Mouse (Mus musculus): Measurements from ENCODE around the gene Dgat2l6. TPM values are rescaled to one million over a fixed set of nuclear protein-coding genes. Genes with fewer than 3 reads are reported as not detected.

The Dgat2l6 gene
- not detected in 2 replicates for polyA plus RNA-seq (2015; fragmentation: Nextera tagmentation; extraction: Ambion mirVana)

DNA sequence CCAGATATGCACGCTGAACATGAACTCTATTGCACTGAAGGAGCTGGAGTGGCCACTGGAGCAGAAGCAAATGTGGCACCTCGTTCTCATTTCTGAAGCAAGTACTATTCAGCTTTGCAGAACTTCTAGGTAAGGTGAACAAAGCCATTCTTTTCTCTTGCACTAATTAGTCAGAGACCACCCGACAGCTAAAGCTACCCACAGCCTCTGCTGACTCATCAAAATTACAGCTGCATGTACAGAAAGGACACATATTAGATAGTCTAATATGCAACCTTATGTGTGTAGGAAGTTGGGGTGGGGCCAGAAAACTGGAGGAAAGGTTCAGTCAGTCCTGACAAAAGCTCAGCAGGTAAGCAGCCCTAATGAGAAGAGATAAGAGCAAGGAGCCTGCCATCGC is at the start of gene Dgat2l6:
Gene Dgat2l6, plus strand, starts transcription at position 368 of the 400 bp plus-strand sequence.
- H3K36me3 ChIP-seq: no peaks in the 10 kb centered on the region
- no peak within 1 kb of the TSS for H3K4me2 ChIP-seq
- ATAC-seq (ENCODE audit: insufficient read depth, low FRiP score, low read depth): no peak
- H3K4me3 ChIP-seq (replicated peaks): no peak within 1 kb of the TSS
- no peaks in the 10 kb centered on the region for H3K9me3 ChIP-seq
- no peaks in the 10 kb centered on the region for H3K4me1 ChIP-seq
- peaks cover 4% of the 10 kb centered on the region; the same call in 1 of the 2 replicates for H3K27me3 ChIP-seq (replicated peaks)
- no peak within 1 kb of the TSS for H3K27ac ChIP-seq
- H3K9ac ChIP-seq: no peak within 1 kb of the TSS
- 86% methylated on average over 4 of the region's 4 CpGs for WGBS

DNA sequence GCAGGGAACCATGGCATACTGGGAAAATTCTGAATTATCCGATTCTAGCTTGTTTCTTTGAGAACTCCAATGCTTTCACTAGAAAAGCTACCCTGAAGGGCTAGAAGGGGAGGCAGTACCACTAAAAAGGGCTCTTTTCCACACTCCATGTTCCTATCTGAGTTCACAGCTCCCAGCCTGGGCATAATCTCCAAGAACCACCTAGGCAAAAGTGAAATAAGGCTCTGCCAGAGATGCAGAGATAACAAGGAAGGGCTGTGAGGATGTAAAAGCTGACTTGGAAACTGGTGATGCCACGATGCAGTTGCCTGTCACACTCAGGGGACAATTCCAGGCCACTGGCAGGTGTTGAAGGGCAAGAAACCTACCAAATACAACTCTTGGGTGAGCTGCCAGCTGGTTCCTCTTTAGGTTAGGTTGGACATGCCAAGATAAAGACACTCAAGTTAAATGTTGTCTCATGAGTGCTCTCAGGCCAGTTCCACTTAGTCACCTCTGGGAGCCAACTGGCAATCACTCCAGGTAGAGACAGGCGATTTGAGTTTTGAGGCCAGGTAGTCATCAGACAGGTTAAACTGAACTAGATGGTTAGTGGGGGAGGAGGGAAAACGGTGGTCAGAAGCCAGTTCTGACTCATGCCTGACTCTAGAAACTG is 48.9 kb upstream of the Dgat2l6 start:
- Histone ChIP-seq H3K4me3 (replicated peaks) (no peak overlapping the region), H3K27ac (no peak overlapping the region), H3K4me1 (no peaks in the 10 kb centered on the region), H3K27me3 (replicated peaks) (no peaks in the 10 kb centered on the region), H3K4me2 (no peak overlapping the region), H3K9me3 (no peaks in the 10 kb centered on the region), H3K36me3 (no peaks in the 10 kb centered on the region), H3K9ac (no peak overlapping the region)
- ATAC-seq (ENCODE audit: insufficient read depth, low FRiP score, low read depth): no peak
- 67% methylated on average over 4 of the region's 4 CpGs for WGBS

DNA sequence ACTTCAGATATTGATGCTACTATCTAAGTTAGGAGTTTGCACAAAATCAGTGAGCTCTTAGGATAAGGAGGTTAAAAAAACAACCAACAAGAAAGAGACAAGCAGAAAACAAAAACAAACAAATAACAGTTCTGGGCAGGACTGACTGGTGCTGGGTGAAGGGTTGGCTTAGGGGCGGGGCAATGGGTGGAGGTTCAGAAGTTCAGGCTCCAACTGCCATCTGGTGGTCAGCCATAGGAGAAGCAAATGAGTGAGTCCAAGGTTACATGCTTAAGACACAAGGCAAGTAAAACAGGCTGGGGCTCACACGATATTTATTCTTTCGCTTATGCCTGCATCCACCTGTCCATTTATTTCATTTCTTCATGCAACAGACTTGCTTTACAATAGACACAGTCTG is 44.3 kb upstream of the Dgat2l6 start:
- Histone ChIP-seq H3K27me3 (replicated peaks) (0 out of 2 replicates have a peak, but pooled peaks cover 3% of the 10 kb centered on the region), H3K9me3 (no peaks in the 10 kb centered on the region), H3K4me1 (no peaks in the 10 kb centered on the region), H3K4me3 (replicated peaks) (no peak overlapping the region), H3K27ac (no peak overlapping the region), H3K4me2 (no peak overlapping the region), H3K9ac (no peak overlapping the region), H3K36me3 (no peaks in the 10 kb centered on the region)
- 34% methylated on average over 3 of the region's 3 CpGs for WGBS
- ATAC-seq (ENCODE audit: insufficient read depth, low FRiP score, low read depth): peak; percentile 73

DNA sequence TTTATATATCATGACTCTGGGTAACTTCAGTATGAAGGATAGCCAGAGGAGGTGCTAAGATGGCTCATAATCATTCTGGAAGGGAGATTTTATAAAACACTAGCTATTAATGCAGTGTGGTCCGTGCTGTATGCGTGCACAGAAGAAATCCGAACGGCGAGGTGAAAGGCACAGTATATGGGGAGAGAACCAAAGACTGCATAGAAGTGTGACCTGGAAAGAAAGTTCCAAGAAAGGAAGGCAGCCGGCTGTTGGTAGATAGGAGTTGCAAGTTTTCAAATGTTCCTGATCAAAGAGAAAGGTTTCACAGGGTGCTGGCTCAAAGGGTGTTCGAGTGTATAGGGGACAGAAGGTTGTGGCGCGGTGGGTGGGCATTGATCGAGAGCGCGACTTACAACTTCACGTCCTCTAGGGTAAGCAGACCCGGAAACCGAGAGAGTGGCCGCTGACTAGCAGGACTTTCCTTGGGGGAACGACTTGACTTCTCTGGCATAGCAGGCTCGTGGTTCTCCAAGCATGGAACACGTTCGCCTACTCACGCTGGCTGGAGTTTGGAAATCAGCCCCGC is 31.1 kb upstream of the Dgat2l6 start:
- WGBS: 29% methylated on average over 22 of the region's 22 CpGs
- no peaks in the 10 kb centered on the region for H3K27me3 ChIP-seq (replicated peaks)
- H3K4me2 ChIP-seq: peak overlapping the region; percentile 54
- peak overlapping the region; percentile 60 for H3K4me3 ChIP-seq (replicated peaks)
- H3K9ac ChIP-seq: peak overlapping the region; percentile 16; the same call in 1 of the 2 replicates
- no peaks in the 10 kb centered on the region for H3K36me3 ChIP-seq
- H3K27ac ChIP-seq: no peak overlapping the region; the same call in 1 of the 2 replicates
- H3K4me1 ChIP-seq: no peaks in the 10 kb centered on the region
- ATAC-seq (ENCODE audit: insufficient read depth, low FRiP score, low read depth): no peak
- H3K9me3 ChIP-seq: no peaks in the 10 kb centered on the region

DNA sequence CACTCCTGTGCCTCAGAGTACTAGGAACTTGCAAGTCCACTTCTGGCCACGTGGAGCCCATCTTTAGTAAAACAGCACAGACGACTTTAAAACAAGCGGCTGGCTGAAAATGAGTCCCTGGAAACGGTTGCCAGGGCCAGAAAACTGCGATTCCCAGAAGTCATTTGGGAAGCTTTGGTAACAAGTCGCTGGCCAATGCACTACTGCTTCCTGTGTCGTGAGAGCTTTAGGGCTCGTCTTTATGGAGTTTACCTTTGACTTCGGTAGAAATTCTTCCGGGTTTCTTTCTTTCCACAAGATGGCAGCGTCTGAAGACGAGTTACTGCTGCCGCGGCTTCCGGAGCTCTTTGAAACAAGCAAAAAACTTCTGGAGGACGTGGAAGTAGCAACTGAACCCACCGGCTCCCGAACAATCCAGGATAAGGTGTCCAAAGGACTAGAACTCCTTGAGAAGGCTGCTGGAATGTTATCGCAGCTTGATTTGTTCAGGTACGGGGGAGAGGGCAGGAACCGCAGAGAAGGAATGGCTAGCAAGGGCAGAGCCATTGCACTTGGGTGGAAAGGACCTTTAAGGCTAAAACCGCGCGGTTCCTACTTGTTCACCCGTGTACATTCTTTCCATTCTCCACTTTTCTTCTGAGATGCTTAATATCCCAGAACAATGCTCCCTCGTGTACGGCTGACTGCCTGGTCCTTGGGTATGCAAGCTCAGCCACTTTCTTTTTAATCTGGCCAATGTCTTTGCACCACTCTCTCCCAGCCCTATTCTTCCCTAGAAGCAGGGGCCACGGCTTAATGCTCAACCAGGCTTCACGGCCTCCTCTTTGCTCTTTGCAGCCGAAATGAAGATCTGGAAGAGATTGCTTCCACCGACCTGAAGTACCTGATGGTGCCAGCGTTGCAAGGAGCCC is 30.3 kb upstream of the Dgat2l6 start, which contains the start of gene Igbp1:
Gene Igbp1, plus strand, starts transcription at position 224 of the 911 bp plus-strand sequence.
- Histone ChIP-seq H3K36me3 (no peaks in the 10 kb centered on the region), H3K4me1 (no peaks in the 10 kb centered on the region), H3K27me3 (replicated peaks) (no peaks in the 10 kb centered on the region), H3K4me3 (replicated peaks) (peak within 1 kb of the TSS; percentile 60), H3K9me3 (no peaks in the 10 kb centered on the region), H3K9ac (peak within 1 kb of the TSS; percentile 49; the same call in 1 of the 2 replicates), H3K4me2 (peak within 1 kb of the TSS; percentile 54), H3K27ac (peak within 1 kb of the TSS; percentile 59; the same call in 1 of the 2 replicates)
- ATAC-seq (ENCODE audit: insufficient read depth, low FRiP score, low read depth): peak; percentile 94
- 15% methylated on average over 32 of the region's 32 CpGs for WGBS

DNA sequence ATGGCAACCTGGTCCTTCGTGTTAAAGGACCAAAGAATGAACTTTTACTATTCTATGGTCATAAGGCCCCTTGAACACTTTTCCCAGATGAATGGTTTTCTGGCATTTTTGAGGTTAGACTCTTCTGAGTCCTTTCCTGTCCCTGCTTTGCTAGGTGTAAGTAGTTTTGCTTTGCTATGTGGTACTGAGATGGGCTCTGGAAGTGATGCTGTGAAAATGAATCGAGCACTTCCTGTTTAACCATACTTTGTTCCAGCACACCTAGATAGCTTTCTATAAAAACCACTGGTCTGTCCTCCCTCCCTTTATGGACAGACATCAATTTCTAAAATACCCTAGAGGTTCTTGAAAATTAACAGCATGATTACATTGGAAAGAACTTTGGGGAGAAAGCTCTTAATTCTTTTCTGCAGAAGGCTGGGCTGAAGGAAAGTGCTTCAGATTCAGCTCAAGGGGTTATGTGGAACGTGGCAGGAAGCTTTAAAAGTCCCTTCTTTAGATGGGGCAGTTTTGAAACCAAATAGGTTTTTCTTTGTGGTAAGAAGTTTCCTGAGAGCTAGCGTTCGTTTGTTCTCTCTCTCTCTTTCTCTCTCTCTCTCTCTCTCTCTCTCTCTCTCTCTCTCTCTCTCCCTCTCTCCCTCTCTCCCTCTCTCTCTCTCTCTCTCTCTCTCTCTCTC is 20.3 kb upstream of the Dgat2l6 start:
- Histone ChIP-seq H3K9ac (no peak overlapping the region), H3K9me3 (no peaks in the 10 kb centered on the region), H3K27me3 (replicated peaks) (no peaks in the 10 kb centered on the region), H3K4me2 (no peak overlapping the region), H3K4me3 (replicated peaks) (no peak overlapping the region), H3K4me1 (no peaks in the 10 kb centered on the region), H3K27ac (no peak overlapping the region), H3K36me3 (no peaks in the 10 kb centered on the region)
- no peak for ATAC-seq (ENCODE audit: insufficient read depth, low FRiP score, low read depth)
- WGBS: 81% methylated on average over 5 of the region's 5 CpGs

DNA sequence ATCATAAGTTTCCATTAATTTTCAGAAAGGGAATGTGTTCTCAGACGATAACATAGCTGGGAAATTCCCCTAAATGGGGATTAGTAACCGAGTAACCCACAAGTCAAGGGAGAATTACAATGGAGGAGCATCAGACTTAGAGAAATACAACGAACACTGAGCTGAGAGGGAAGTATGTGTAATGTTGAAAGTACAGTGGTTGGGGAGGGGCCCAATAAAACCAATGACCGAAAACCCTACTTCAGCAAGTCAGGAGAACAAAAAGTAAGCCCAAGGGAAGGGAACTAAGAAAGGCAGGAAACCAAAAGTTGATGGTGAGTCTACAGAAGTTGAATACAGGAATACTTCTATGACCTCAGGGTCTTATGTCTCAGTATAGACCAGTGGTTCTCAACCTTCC is 16.5 kb upstream of the Dgat2l6 start:
- Histone ChIP-seq H3K36me3 (no peaks in the 10 kb centered on the region), H3K4me1 (no peaks in the 10 kb centered on the region), H3K4me2 (no peak overlapping the region), H3K9me3 (no peaks in the 10 kb centered on the region), H3K4me3 (replicated peaks) (no peak overlapping the region), H3K9ac (no peak overlapping the region), H3K27ac (no peak overlapping the region), H3K27me3 (replicated peaks) (no peaks in the 10 kb centered on the region)
- no peak for ATAC-seq (ENCODE audit: insufficient read depth, low FRiP score, low read depth)
- WGBS: 87% methylated on average over 4 of the region's 4 CpGs

DNA sequence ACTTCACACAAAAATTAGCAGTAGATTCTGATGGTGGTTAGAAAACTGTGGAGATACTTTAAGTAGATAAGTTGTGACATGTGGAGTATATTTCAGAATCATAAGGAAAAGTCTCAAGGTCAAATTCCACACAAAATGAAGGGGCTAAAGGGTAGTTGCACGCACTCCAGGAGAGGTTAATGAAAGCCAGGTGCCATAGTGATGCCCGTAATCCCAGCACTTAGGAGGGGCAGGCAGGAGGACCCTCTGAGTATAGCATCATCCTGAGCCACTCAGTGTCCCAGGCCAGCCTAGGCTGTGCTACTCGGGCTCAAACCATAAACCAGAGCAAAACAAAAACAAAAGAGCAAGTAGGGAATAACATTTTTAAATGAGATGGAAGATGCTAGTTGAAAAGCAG is 14.7 kb upstream of the Dgat2l6 start:
- H3K27ac ChIP-seq: no peak overlapping the region
- H3K9ac ChIP-seq: no peak overlapping the region
- 93% methylated on average over 3 of the region's 3 CpGs for WGBS
- no peak overlapping the region for H3K4me3 ChIP-seq (replicated peaks)
- no peaks in the 10 kb centered on the region for H3K4me1 ChIP-seq
- no peaks in the 10 kb centered on the region for H3K27me3 ChIP-seq (replicated peaks)
- no peak overlapping the region for H3K4me2 ChIP-seq
- no peaks in the 10 kb centered on the region for H3K36me3 ChIP-seq
- no peak for ATAC-seq (ENCODE audit: insufficient read depth, low FRiP score, low read depth)
- H3K9me3 ChIP-seq: no peaks in the 10 kb centered on the region

DNA sequence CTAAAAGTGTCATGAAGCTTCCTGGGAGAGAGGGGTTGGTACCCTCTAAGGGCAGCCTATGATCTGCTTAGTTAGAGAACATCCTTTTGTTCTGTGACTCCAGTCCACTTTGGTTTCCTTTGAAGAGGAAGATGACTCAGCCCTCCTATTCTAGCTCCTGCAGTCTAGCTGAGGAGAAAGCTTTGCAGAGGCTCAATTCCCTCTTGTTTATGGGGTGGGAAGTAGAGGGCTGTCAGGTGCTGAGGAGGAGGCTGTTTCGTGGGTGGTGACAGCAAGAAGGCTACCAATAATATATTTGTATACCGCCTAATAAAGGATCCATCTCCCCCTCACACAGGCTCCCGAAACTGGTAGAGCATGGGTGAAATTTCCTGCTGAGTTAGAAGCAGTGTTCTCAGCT is 8.0 kb upstream of the Dgat2l6 start:
- H3K9me3 ChIP-seq: no peaks in the 10 kb centered on the region
- ATAC-seq (ENCODE audit: insufficient read depth, low FRiP score, low read depth): no peak
- no peak overlapping the region for H3K9ac ChIP-seq
- H3K36me3 ChIP-seq: no peaks in the 10 kb centered on the region
- H3K4me3 ChIP-seq (replicated peaks): no peak overlapping the region
- 85% methylated on average over 3 of the region's 3 CpGs for WGBS
- no peak overlapping the region for H3K27ac ChIP-seq
- no peak overlapping the region for H3K4me2 ChIP-seq
- H3K4me1 ChIP-seq: no peaks in the 10 kb centered on the region
- no peaks in the 10 kb centered on the region for H3K27me3 ChIP-seq (replicated peaks)

DNA sequence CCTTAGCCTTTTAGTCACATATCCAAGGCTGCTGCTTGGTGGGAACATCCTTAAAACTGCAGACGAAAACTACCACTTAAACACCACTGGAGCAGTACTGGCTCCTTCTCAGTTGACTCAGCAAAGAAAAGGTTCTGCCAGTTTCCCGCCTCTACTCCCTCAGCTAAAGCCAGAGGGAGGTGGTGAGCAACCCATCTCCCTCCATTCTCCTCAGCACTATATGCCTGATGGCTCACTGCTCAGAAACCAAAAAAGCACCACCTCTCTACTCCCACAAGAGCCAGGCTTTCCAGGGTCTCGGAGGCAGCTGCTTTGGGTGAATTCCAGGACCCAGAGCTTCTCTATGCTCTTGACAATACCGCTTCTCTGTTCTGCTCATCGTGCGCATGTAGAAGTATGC is 7.0 kb upstream of the Dgat2l6 start:
- ATAC-seq (ENCODE audit: insufficient read depth, low FRiP score, low read depth): no peak
- WGBS: 90% methylated on average over 6 of the region's 6 CpGs
- no peaks in the 10 kb centered on the region for H3K9me3 ChIP-seq
- no peak overlapping the region for H3K4me2 ChIP-seq
- no peaks in the 10 kb centered on the region for H3K4me1 ChIP-seq
- H3K4me3 ChIP-seq (replicated peaks): no peak overlapping the region
- H3K36me3 ChIP-seq: no peaks in the 10 kb centered on the region
- H3K27ac ChIP-seq: no peak overlapping the region
- H3K27me3 ChIP-seq (replicated peaks): no peaks in the 10 kb centered on the region
- H3K9ac ChIP-seq: no peak overlapping the region

DNA sequence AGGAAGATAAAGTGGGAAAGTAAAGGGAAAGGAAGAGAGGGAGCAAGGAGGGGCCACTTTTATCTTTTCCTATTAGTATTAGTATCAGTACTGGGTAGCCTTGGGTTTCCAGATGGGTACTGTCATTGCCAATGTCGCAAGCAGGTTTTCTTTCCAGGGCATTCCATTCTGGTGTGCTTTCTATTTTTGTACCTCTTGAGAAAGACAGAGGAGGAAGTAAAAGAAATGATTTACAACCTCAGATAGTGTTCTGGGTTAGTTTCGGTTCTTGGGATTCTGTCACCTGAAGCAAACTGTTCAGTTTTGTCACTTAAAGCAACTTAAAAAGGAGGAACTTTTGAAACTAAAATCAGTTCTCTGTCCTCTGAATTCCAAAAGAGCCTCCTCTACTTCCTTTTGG is 6.1 kb upstream of the Dgat2l6 start:
- Histone ChIP-seq H3K27ac (no peak overlapping the region), H3K9ac (no peak overlapping the region), H3K36me3 (no peaks in the 10 kb centered on the region), H3K27me3 (replicated peaks) (no peaks in the 10 kb centered on the region), H3K9me3 (no peaks in the 10 kb centered on the region), H3K4me1 (no peaks in the 10 kb centered on the region), H3K4me3 (replicated peaks) (no peak overlapping the region), H3K4me2 (no peak overlapping the region)
- no peak for ATAC-seq (ENCODE audit: insufficient read depth, low FRiP score, low read depth)
- 84% methylated on average over 2 of the region's 2 CpGs for WGBS

Measured in stomach, embryonic 15.5 days (tissue).